Mouse (Mus musculus): ENCODE data around the gene Usp8. TPM values are rescaled to one million over a fixed set of nuclear protein-coding genes. Genes with fewer than 3 reads are reported as not detected.

Gene Usp8
- total RNA-seq, 4 experiments from 2014 or later = 48.5 to 50.3 (median 49.7) TPM

GRCm38 (mm10) chr2:126735339-126736073, 28.4 kb downstream of the Usp8 start:
- no peak for DNase-seq (ENCODE audit: low spot score in 2 of 2)

GRCm38 (mm10) chr2:126740314-126740713, 33.2 kb downstream of the Usp8 start:
- DNase-seq (ENCODE audit: low spot score in 2 of 2) = no peak

- DNase-seq (ENCODE audit: low spot score in 2 of 2) = no peak
These were observed 36.3 kb downstream of the Usp8 start for GRCm38 (mm10) chr2:126743389-126743788.

- DNase-seq (ENCODE audit: low spot score in 2 of 2) = no peak
These were observed 48.5 kb downstream of the Usp8 start for GRCm38 (mm10) chr2:126755664-126756063.

- DNase-seq (ENCODE audit: low spot score in 2 of 2) = no peak
These were observed 52.2 kb downstream of the Usp8 start for GRCm38 (mm10) chr2:126759351-126759750.

GRCm38 (mm10) chr2:126765867-126766582, 58.9 kb downstream of the Usp8 start:
- DNase-seq (ENCODE audit: low spot score in 2 of 2) = no peak

- DNase-seq (ENCODE audit: low spot score in 2 of 2) = no peak
These were observed 60.5 kb downstream of the Usp8 start for GRCm38 (mm10) chr2:126767599-126767998.

GRCm38 (mm10) chr2:126768194-126768593, 61.1 kb downstream of the Usp8 start:
- no peak for DNase-seq (ENCODE audit: low spot score in 2 of 2)

- DNase-seq (ENCODE audit: low spot score in 2 of 2) = no peak
These were observed 62.5 kb downstream of the Usp8 start for GRCm38 (mm10) chr2:126769431-126770181.

GRCm38 (mm10) chr2:126772217-126772616, 65.1 kb downstream of the Usp8 start:
- no peak for DNase-seq (ENCODE audit: low spot score in 2 of 2)

GRCm38 (mm10) chr2:126775951-126776350, 68.8 kb downstream of the Usp8 start:
- no peak for DNase-seq (ENCODE audit: low spot score in 2 of 2)

- no peak for DNase-seq (ENCODE audit: low spot score in 2 of 2)
These were observed 69.3 kb downstream of the Usp8 start for GRCm38 (mm10) chr2:126776416-126776815.

- DNase-seq (ENCODE audit: low spot score in 2 of 2) = no peak
These were observed 71.7 kb downstream of the Usp8 start for GRCm38 (mm10) chr2:126778806-126779205.

GRCm38 (mm10) chr2:126780286-126780685, 73.2 kb downstream of the Usp8 start:
- no peak for DNase-seq (ENCODE audit: low spot score in 2 of 2)

- DNase-seq (ENCODE audit: low spot score in 2 of 2) = no peak
These were observed 74.3 kb downstream of the Usp8 start for GRCm38 (mm10) chr2:126781478-126781877.

- peak in 1 of 2 experiments; percentile 60 for DNase-seq (ENCODE audit: low spot score in 2 of 2)
These were observed 75.3 kb downstream of the Usp8 start for GRCm38 (mm10) chr2:126782433-126782832.

GRCm38 (mm10) chr2:126783370-126783769, 76.2 kb downstream of the Usp8 start, which contains the start of gene Usp50:
Usp50 (minus strand) TSS chr2:126783470.
- DNase-seq (ENCODE audit: low spot score in 2 of 2) = no peak

GRCm38 (mm10) chr2:126787721-126788342, 80.7 kb downstream of the Usp8 start:
- peak in 1 of 2 experiments; percentile 66 for DNase-seq (ENCODE audit: low spot score in 2 of 2)

- no peak for DNase-seq (ENCODE audit: low spot score in 2 of 2)
These were observed 85.5 kb downstream of the Usp8 start for GRCm38 (mm10) chr2:126792611-126793010.

GRCm38 (mm10) chr2:126795708-126796107, 88.6 kb downstream of the Usp8 start:
- no peak for DNase-seq (ENCODE audit: low spot score in 2 of 2)

GRCm38 (mm10) chr2:126798455-126798854, 91.3 kb downstream of the Usp8 start:
- DNase-seq (ENCODE audit: low spot score in 2 of 2) = no peak
